Mouse (Mus musculus): Measurements from ENCODE around the gene Kdm4b. TPM values are rescaled to one million over a fixed set of nuclear protein-coding genes. Genes with fewer than 3 reads are reported as not detected.
A peak's percentile ranks its signal among the peaks of the same experiment; 100 is the strongest.

The Kdm4b gene
- polyA plus RNA-seq, 1 experiment from 2014 or later = 63.4 TPM

DNA sequence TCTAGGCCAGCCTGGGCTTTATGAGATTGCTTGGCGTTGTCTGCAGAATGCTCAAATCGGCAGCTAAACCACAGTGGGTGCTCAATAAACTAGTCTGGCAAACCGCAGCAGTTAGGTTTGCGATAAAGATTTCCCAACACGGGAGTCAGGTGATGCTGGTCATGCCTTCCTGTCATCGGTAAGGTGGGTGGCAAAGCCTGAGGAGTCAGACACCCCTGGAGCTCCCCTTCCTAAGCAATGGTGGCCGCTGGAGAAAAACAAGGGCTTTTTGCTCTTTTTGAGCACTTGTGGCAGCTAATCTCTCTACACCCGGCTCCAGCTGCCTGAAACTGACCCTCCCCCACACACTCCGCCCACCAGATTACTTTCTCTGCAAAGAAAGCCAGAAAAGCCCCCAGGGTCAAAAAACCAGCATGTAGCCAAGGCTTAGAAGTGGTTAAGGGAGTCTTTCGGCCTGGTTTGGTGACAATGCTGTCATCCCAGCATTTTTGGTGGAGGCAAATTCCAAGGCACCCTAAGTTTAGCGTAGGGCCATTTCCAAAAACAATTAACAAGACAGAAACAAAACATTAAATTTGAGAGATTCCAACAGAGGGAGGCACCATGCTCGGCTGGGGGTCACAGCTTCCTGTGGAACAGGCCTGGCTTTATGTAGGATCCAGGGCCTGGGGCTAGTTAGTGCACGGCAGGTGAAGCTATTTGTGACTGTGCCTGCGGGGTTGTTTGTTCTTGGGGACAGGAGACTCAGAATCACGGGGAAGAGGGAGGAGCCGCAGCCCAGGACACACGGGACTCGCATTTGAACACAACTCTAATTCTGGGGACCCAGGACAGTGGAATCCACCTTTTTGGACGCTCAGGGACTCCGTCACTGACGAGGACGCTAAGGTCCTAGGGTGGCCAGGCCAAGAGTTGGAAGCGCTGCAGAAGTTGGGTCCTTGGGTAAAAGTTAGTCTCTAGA, 36.2 kb upstream of the Kdm4b start:
- Histone ChIP-seq H3K4me3 (replicated peaks) (peak overlapping the region; percentile 40), H3K27me3 (no peaks in the 10 kb centered on the region), H3K4me2 (peak overlapping the region; percentile 60), H3K36me3 (replicated peaks) (peaks cover 11% of the 10 kb centered on the region), H3K27ac (peak overlapping the region; percentile 85), H3K4me1 (peaks cover 39% of the 10 kb centered on the region), H3K9ac (peak overlapping the region; percentile 57), H3K9me3 (no peaks in the 10 kb centered on the region)
- WGBS = 3% methylated on average over 23 of the region's 23 CpGs
- peak; percentile 6; the same call in 1 of the 2 replicates for ATAC-seq (ENCODE audit: low FRiP score)

DNA sequence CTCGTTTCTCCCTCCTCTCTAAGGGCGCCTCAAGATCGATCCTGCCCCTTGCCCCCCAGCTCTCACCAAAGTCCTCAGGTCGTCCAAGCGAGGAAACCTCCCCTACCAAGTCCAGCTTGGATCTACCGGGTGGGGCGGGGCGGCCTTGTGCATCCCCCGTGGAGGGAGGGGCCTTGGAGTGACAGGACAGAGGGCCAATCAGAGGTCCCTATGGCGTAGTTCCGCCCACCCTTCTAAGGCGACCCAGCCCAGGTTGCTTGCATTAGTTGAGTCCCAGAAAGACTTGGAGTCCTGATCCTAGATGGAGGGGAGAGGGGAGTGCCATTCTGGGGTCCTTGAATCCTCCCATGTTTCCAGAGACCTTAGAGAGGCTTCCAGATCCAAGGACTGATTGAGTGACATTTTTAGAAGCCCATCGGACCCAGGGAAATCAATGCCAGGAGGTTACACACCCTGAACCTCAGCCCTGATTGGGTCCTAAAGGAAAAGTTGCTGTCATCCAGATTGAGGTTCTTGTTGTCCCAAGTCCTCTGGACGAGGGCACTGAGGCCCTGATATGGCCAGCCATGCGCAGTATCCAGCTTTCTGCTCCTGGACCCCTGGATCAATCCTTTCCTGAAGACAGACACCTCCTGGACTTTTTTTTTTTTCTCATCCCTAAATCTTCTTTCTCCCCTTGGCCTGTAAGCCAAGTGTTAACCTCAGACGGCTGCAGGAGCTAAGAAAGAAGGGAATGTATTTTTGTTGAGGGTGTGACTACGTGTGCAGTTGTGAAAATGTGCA, 35.3 kb upstream of the Kdm4b start:
- H3K4me3 ChIP-seq (replicated peaks) = peak overlapping the region; percentile 40
- no peaks in the 10 kb centered on the region for H3K27me3 ChIP-seq
- peaks cover 9% of the 10 kb centered on the region for H3K36me3 ChIP-seq (replicated peaks)
- ATAC-seq (ENCODE audit: low FRiP score) = peak; percentile 78
- WGBS = 2% methylated on average over 17 of the region's 17 CpGs
- peak overlapping the region; percentile 57 for H3K9ac ChIP-seq
- H3K4me1 ChIP-seq = peaks cover 39% of the 10 kb centered on the region
- H3K4me2 ChIP-seq = peak overlapping the region; percentile 60
- H3K9me3 ChIP-seq = no peaks in the 10 kb centered on the region
- H3K27ac ChIP-seq = peak overlapping the region; percentile 85

DNA sequence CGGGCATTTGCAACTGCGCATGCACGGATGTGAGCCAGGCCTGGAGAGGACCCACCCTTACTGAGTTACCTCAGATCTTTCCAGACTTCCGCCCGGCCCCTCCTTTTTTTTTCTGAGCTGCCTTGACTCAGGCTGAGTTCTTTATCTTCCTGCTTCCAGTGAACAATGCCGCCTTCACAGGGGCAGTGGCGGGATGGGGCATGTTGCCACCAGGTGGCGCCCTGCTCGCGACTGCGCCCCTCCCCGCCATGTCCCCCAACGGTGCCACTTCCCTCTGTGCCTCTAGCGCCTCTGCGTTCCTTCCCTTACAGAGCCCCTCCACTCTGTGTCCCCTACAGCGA, 34.7 kb upstream of the Kdm4b start:
- Histone ChIP-seq H3K4me1 (peaks cover 39% of the 10 kb centered on the region), H3K4me3 (replicated peaks) (peak overlapping the region; percentile 21), H3K36me3 (replicated peaks) (0 out of 2 replicates have a peak, but pooled peaks cover 3% of the 10 kb centered on the region), H3K27ac (peak overlapping the region; percentile 85), H3K9ac (peak overlapping the region; percentile 29), H3K9me3 (no peaks in the 10 kb centered on the region), H3K4me2 (peak overlapping the region; percentile 60), H3K27me3 (no peaks in the 10 kb centered on the region)
- ATAC-seq (ENCODE audit: low FRiP score) = peak; percentile 80
- WGBS = under 1% methylated on average over 15 of the region's 16 CpGs

DNA sequence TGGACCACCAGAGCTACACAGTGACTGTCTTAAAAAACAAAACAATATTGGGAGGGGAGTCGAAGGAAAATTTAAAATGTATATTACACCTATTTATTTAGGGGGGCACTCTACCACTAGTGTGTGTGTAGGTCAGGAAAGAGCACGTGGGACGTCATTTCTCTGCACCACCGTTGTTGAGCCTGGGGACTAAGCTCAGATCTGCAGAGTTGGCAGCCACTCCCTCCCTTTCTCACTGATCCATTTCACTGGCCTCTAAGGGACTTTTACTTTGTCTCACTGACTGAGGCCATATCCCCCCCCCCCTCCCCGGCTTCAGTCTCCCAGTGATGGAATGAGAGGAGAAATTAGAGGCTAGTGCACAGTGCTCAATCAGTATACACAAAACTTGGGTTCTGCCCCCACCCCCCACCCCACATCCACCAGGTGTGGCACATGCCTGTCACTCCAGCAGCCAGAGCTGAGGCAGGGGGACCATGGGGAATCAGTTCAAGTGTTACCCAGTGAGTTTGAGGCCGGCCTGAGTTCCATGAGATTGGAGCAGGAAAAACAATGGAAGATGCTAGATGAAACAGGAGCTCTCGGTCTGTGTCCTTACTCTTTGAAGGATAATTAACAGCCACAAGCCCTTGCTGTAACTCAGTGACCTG, 33.9 kb upstream of the Kdm4b start:
- no peak for ATAC-seq (ENCODE audit: low FRiP score)
- Histone ChIP-seq H3K4me1 (peaks cover 39% of the 10 kb centered on the region), H3K36me3 (replicated peaks) (no peaks in the 10 kb centered on the region), H3K9me3 (no peaks in the 10 kb centered on the region), H3K9ac (no peak overlapping the region), H3K27me3 (no peaks in the 10 kb centered on the region; the same call in 1 of the 2 replicates), H3K4me2 (peak overlapping the region; percentile 60; the same call in 1 of the 2 replicates), H3K27ac (peak overlapping the region; percentile 85; the same call in 1 of the 2 replicates), H3K4me3 (replicated peaks) (no peak overlapping the region)
- WGBS = 53% methylated on average over 7 of the region's 7 CpGs

DNA sequence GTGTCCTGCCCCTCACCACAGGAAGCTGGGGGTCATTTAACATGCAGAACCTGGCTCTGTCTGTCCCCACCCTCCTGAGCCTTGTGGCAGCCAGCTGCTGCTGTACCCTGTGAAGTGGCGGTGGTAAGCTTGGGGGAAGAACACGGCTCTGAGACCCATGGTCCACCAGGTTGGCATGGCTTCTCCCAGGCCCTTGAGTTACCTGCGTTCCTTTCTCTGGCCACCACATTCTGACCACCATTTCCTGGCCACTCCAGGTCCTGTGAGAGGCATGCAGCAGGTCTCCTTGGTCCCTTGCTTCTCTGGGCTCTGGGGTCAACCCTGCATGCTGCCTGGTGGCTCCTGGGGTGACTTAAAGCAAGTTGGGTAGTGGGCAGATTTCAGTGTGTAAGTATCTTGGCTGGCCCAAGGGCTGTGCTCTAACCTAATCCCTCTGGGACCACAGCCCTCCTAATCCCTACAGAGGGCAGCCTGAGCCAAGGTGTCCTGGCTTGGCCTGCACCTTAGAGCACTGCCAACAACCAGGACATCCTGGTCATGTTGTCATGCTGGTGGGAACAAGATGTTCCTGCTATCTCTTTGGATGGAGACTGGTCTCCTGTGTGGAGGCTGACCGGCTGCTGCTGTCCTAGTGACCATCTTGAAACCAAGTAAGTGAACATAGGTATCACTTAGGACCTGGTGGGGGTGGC, 33.2 kb upstream of the Kdm4b start, which contains the start of gene Plin3:
Gene Plin3, minus strand, starts transcription at position 343 of the 692 bp plus-strand sequence.
- Histone ChIP-seq H3K4me2 (no peak within 1 kb of the TSS), H3K9ac (no peak within 1 kb of the TSS), H3K4me1 (peaks cover 37% of the 10 kb centered on the region), H3K27ac (peak within 1 kb of the TSS; percentile 85; the same call in 1 of the 2 replicates), H3K27me3 (no peaks in the 10 kb centered on the region; the same call in 1 of the 2 replicates), H3K36me3 (replicated peaks) (no peaks in the 10 kb centered on the region), H3K4me3 (replicated peaks) (no peak within 1 kb of the TSS), H3K9me3 (no peaks in the 10 kb centered on the region)
- 87% methylated on average over 4 of the region's 4 CpGs for WGBS
- no peak for ATAC-seq (ENCODE audit: low FRiP score)

DNA sequence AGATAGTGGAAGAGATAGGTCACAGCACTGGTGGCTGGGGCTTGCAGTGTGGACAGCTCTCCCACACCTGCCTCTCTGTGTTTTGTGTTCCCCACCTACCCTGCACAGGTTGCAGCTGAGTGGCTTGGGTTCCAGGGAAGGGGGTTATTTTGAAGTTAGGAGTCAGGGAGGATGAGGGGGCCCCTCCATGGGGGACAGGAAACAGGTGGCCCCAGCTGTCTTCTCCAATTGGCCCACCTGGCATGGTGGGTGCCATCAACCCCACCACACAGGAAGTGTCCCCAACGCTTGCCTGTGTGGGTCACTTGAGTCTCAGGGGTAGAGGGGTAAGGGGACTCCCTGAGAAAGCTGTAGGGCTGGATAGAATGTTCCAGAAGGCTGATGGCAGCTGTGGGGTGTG, 32.6 kb upstream of the Kdm4b start:
- Histone ChIP-seq H3K36me3 (replicated peaks) (no peaks in the 10 kb centered on the region), H3K4me1 (peaks cover 31% of the 10 kb centered on the region), H3K4me2 (no peak overlapping the region), H3K4me3 (replicated peaks) (no peak overlapping the region), H3K9me3 (no peaks in the 10 kb centered on the region), H3K27ac (no peak overlapping the region), H3K27me3 (no peaks in the 10 kb centered on the region; the same call in 1 of the 2 replicates), H3K9ac (no peak overlapping the region)
- no peak for ATAC-seq (ENCODE audit: low FRiP score)
- 94% methylated on average over 1 of the region's 1 CpGs for WGBS

DNA sequence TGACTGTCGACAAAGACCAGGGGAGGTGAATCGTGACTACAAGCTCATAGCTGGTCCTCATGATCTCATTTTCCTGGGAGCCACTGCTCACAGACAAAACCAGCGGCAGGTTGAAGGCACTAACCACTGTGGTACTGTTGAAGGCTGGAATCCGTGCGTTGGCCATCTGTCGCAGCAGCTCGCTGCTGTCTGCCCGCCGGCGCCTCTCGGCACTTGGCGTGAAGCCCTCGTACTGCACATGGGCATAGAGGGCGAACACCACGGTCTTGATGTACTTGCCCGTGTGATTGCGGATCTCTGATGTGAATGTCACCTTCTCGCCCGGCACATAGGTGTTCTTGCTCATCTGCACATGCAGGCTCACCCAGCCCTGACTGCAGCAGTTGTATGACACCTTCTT, 31.6 kb upstream of the Kdm4b start:
- H3K9me3 ChIP-seq = no peaks in the 10 kb centered on the region
- no peak overlapping the region for H3K4me3 ChIP-seq (replicated peaks)
- no peaks in the 10 kb centered on the region; the same call in 1 of the 2 replicates for H3K27me3 ChIP-seq
- no peaks in the 10 kb centered on the region for H3K36me3 ChIP-seq (replicated peaks)
- H3K4me2 ChIP-seq = no peak overlapping the region
- H3K27ac ChIP-seq = no peak overlapping the region
- H3K9ac ChIP-seq = no peak overlapping the region
- 89% methylated on average over 19 of the region's 19 CpGs for WGBS
- H3K4me1 ChIP-seq = peaks cover 25% of the 10 kb centered on the region
- ATAC-seq (ENCODE audit: low FRiP score) = no peak

DNA sequence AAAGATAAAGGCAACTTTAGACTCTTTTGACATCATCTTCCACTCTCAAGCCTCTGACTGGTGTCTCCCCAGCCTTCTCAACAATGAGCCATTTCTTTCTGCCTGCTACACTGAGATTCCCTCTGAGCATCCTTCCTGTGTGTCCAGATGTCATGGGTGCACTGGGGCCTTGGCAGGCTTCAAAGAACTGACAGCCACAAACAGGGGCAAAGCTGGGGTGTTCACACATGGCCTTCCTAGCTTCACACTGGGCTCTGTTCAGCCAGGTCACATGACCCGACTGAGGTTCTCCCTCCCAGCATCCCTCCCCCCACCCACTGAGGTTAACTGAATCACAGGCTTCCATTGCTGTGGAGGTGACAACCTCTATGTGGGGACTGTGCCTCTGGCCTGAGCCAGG, 29.7 kb upstream of the Kdm4b start:
- no peak for ATAC-seq (ENCODE audit: low FRiP score)
- Histone ChIP-seq H3K4me1 (peaks cover 6% of the 10 kb centered on the region), H3K27me3 (no peaks in the 10 kb centered on the region; the same call in 1 of the 2 replicates), H3K9ac (no peak overlapping the region), H3K4me3 (replicated peaks) (no peak overlapping the region), H3K36me3 (replicated peaks) (no peaks in the 10 kb centered on the region), H3K9me3 (no peaks in the 10 kb centered on the region), H3K4me2 (no peak overlapping the region), H3K27ac (no peak overlapping the region)
- WGBS = 84% methylated on average over 1 of the region's 1 CpGs

DNA sequence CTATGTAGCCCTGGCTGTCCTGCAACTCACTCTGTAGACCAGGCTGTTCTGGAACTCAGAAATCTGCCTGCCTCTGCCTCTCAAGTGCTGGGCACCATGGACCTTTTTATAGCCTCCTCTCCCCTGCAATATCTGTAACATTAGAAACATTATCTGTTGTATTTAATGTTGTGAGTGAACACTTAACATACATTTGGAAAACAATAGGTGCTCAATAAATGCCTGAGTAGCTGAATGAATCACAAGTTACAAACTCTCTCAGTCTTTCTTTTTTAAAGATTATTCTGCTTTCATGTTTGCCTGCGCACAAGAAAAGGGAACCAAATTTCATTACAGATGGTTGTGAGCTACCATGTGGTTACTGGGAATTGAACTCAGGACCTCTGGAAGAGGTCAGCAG, 27.6 kb upstream of the Kdm4b start:
- Histone ChIP-seq H3K4me2 (no peak overlapping the region), H3K27me3 (no peaks in the 10 kb centered on the region; the same call in 1 of the 2 replicates)

DNA sequence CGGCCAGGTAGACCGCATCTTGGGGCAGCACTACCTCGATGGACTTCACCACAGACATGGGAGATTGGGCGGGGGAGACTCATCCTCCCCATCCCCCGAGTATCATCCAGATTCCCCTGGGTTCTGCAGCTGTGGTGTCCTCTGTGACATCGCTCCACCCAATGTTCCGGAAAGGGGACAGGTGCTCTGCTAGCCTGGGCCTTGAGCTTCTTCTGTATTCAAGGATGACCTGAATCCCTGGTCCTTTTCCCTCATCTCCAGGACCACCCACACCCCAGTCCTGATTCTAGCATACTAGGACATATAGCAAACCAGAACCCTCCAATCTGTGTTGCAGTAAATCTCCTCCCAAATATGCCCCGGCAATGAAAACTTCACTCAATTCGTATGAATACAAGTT, 25.7 kb upstream of the Kdm4b start, which contains the start of gene Arrdc5:
Gene Arrdc5, minus strand, starts transcription at position 101 of the 400 bp plus-strand sequence.
- H3K9me3 ChIP-seq = no peaks in the 10 kb centered on the region
- H3K36me3 ChIP-seq (replicated peaks) = peaks cover 2% of the 10 kb centered on the region
- peaks cover 24% of the 10 kb centered on the region for H3K4me1 ChIP-seq
- no peak for ATAC-seq (ENCODE audit: low FRiP score)
- H3K27me3 ChIP-seq = no peaks in the 10 kb centered on the region; the same call in 1 of the 2 replicates
- no peak within 1 kb of the TSS for H3K4me3 ChIP-seq (replicated peaks)
- no peak within 1 kb of the TSS for H3K4me2 ChIP-seq
- H3K9ac ChIP-seq = no peak within 1 kb of the TSS
- 93% methylated on average over 9 of the region's 9 CpGs for WGBS
- no peak within 1 kb of the TSS for H3K27ac ChIP-seq

More for the DNA sequence above, 27.6 kb upstream of the Kdm4b start:
- Histone ChIP-seq H3K27ac (no peak overlapping the region), H3K36me3 (replicated peaks) (no peaks in the 10 kb centered on the region), H3K9me3 (no peaks in the 10 kb centered on the region), H3K9ac (no peak overlapping the region), H3K4me1 (peaks cover 9% of the 10 kb centered on the region), H3K4me3 (replicated peaks) (no peak overlapping the region)
- no peak for ATAC-seq (ENCODE audit: low FRiP score)
- WGBS = 92% methylated on average over 1 of the region's 1 CpGs

DNA sequence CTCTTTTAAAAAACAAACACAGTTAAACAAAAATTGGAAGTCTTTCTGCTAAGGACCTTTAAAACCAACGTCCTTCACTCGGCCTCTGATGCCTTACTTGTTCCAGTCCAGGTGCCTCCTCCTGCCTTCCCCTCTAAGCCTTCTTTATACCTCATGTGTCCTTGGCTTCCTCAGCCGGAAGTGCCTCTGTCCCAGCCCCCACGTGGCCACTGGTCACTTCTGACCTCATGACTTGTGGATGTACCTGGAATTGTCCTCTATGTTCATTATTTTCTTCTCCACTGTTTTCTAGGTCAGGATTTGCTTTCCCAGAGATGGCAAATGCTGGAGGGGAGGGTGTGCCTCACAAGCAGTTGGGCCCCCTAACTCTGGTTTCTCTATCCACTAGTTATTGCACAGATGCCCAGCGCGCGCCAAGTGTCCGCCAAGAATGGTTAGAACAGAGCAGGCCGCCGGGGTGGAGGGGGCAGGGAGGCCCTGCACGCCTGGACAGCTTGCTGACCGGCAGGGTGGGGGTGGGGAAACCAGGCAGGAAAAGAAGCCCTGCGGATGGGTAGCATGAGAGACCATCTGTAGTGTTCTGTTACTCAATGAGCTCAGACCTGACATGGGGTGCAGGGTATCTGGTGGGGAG, 23.4 kb upstream of the Kdm4b start:
- Histone ChIP-seq H3K9ac (0 out of 2 replicates have a peak overlapping the region, but pooled peaks have one; percentile 85), H3K4me3 (replicated peaks) (peak overlapping the region; percentile 85; the same call in 1 of the 2 replicates), H3K36me3 (replicated peaks) (peaks cover 24% of the 10 kb centered on the region), H3K27ac (peak overlapping the region; percentile 91), H3K27me3 (no peaks in the 10 kb centered on the region), H3K4me2 (peak overlapping the region; percentile 96), H3K9me3 (no peaks in the 10 kb centered on the region), H3K4me1 (peaks cover 43% of the 10 kb centered on the region)
- WGBS = 23% methylated on average over 13 of the region's 13 CpGs
- peak; percentile 37 for ATAC-seq (ENCODE audit: low FRiP score)
